Mouse (Mus musculus) kidney, postnatal 25 days (tissue): ENCODE results near the gene Glce.
A peak's percentile ranks its signal among the peaks of the same experiment; 100 is the strongest.

Experiments
- DNase-seq, 2 experiments: peaks; one replicate each; pipeline ENCODE4 v3.0.0; 2021; ENCODE audit warnings: mixed read lengths in 2 of 2

Gene Glce

GRCm38 (mm10) chr9:62122508-62123215 lies at the start of gene Glce:
TSS of gene Glce (minus strand) at chr9:62122655.
- peak; percentile 97 to 98 for DNase-seq

- DNase-seq, result no peak
Observed at GRCm38 (mm10) chr9:62172239-62172638, 49.8 kb upstream of the Glce start.

- no peak for DNase-seq
Observed at GRCm38 (mm10) chr9:62170921-62171320, 48.5 kb upstream of the Glce start.

GRCm38 (mm10) chr9:62166621-62167020 lies 44.2 kb upstream of the Glce start:
- DNase-seq, result no peak

- no peak for DNase-seq
Observed at GRCm38 (mm10) chr9:62166186-62166585, 43.7 kb upstream of the Glce start.

GRCm38 (mm10) chr9:62162889-62163291 lies 40.4 kb upstream of the Glce start:
- DNase-seq, result no peak

GRCm38 (mm10) chr9:62160788-62161187 lies 38.3 kb upstream of the Glce start:
- peak; percentile 27 to 79 for DNase-seq

GRCm38 (mm10) chr9:62158746-62159145 lies 36.3 kb upstream of the Glce start:
- no peak for DNase-seq

- no peak for DNase-seq
Observed at GRCm38 (mm10) chr9:62155821-62156220, 33.4 kb upstream of the Glce start.

- no peak for DNase-seq
Observed at GRCm38 (mm10) chr9:62155400-62155799, 32.9 kb upstream of the Glce start.

GRCm38 (mm10) chr9:62154956-62155355 lies 32.5 kb upstream of the Glce start:
- no peak for DNase-seq

- no peak for DNase-seq
Observed at GRCm38 (mm10) chr9:62154551-62154950, 32.1 kb upstream of the Glce start.

GRCm38 (mm10) chr9:62153263-62153662 lies 30.8 kb upstream of the Glce start:
- DNase-seq, result no peak

- DNase-seq, result no peak
Observed at GRCm38 (mm10) chr9:62152506-62152905, 30.1 kb upstream of the Glce start.

- no peak for DNase-seq
Observed at GRCm38 (mm10) chr9:62145198-62145597, 22.7 kb upstream of the Glce start.

- no peak for DNase-seq
Observed at GRCm38 (mm10) chr9:62143428-62143827, 21.0 kb upstream of the Glce start.

- DNase-seq, result no peak
Observed at GRCm38 (mm10) chr9:62139027-62139426, 16.6 kb upstream of the Glce start.

- DNase-seq, result peak; percentile 14 to 53
Observed at GRCm38 (mm10) chr9:62137259-62137658, 14.8 kb upstream of the Glce start.

GRCm38 (mm10) chr9:62132005-62132782 lies 9.7 kb upstream of the Glce start:
- DNase-seq, result no peak

- DNase-seq, result no peak
Observed at GRCm38 (mm10) chr9:62130746-62131145, 8.3 kb upstream of the Glce start.

- no peak for DNase-seq
Observed at GRCm38 (mm10) chr9:62128056-62128455, 5.6 kb upstream of the Glce start.

GRCm38 (mm10) chr9:62125986-62126575 lies 3.6 kb upstream of the Glce start:
- DNase-seq, result no peak

- DNase-seq, result no peak
Observed at GRCm38 (mm10) chr9:62124266-62124665, 1.8 kb upstream of the Glce start.

- no peak for DNase-seq
Observed at GRCm38 (mm10) chr9:62123496-62123895, 1.0 kb upstream of the Glce start.
